Mouse (Mus musculus): ENCODE measurements around the gene Izumo1. TPM values are rescaled to one million over a fixed set of nuclear protein-coding genes. Genes with fewer than 3 reads are reported as not detected.
"Not testable (repeated sequence)": the region's sequence is repeated elsewhere in the genome, so short reads cannot be mapped to it uniquely, and the experiment has no call there.

Izumo1 gene
- total and polyA plus RNA-seq, 3 experiments, result 0.17 to 0.44 (median 0.21) TPM

GRCm38 (mm10) chr7:45654424-45655047, 32.9 kb downstream of the Izumo1 start:
- in situ Hi-C loops (cut with MboI; ENCODE audit: low pct_ligation_motif_present, low pct_unique_long_range_greater_than_20kb, low sequenced_read_pairs), result no loop called here

GRCm38 (mm10) chr7:45660746-45661478, 39.3 kb downstream of the Izumo1 start:
- H3K27me3 ChIP-seq (replicated peaks), result peaks cover 1% of the 10 kb centered on the region
- TF ChIP-seq PAX5 (IDR thresholded peaks at IDR 0.05; ENCODE audit: low read length), result no peak
- TF ChIP-seq KAT2A (IDR thresholded peaks at IDR 0.05; ENCODE audit: insufficient replicate concordance, low read length), result no peak
- TF ChIP-seq E2F4 (IDR thresholded peaks at IDR 0.05; ENCODE audit: insufficient replicate concordance, low read depth, low read length), result no peak
- TF ChIP-seq MAFK (IDR thresholded peaks at IDR 0.05; ENCODE audit: insufficient replicate concordance, low read length), result no peak
- TF ChIP-seq MYC (IDR thresholded peaks at IDR 0.05; ENCODE audit: low read depth, low read length), result no peak
- no peak for TF ChIP-seq UBTF (IDR thresholded peaks at IDR 0.05; ENCODE audit: low read depth, low read length)
- TF ChIP-seq SIN3A (IDR thresholded peaks at IDR 0.05; ENCODE audit: low read length), result no peak
- H3K27ac ChIP-seq (ENCODE audit: insufficient read depth, low read depth), result no peak overlapping the region
- H3K4me2 ChIP-seq (ENCODE audit: insufficient read depth, low read depth, poor library complexity, severe bottlenecking), result no peak overlapping the region
- H3K9me3 ChIP-seq (replicated peaks; ENCODE audit: low read length), result peaks cover 13% of the 10 kb centered on the region
- H3K4me1 ChIP-seq (ENCODE audit: control insufficient read depth in 1 of 2, insufficient read depth in 2 of 2), result no peaks in the 10 kb centered on the region
- H3K79me2 ChIP-seq (replicated peaks; ENCODE audit: control insufficient read depth, extremely low read depth, insufficient read depth, poor library complexity, severe bottlenecking), result no peaks in the 10 kb centered on the region
- H3K4me3 ChIP-seq (replicated peaks in 1 of 3; ENCODE audit: low read depth in 2 of 3, low read length in 2 of 3, poor library complexity in 1 of 3), result no peak overlapping the region
- no peak overlapping the region for H3K9ac ChIP-seq (ENCODE audit: insufficient read depth, low read depth)
- no peaks in the 10 kb centered on the region for H3K36me3 ChIP-seq (replicated peaks in 1 of 2; ENCODE audit: control insufficient read depth in 1 of 2, insufficient read depth in 1 of 2, low read length in 1 of 2)
- DNase-seq (ENCODE audit: extremely low read depth), result no peak
- in situ Hi-C loops (cut with MboI; ENCODE audit: low pct_ligation_motif_present, low pct_unique_long_range_greater_than_20kb, low sequenced_read_pairs) (no loop called here), dilution Hi-C loops (cut with MboI; ENCODE audit: extremely low pct_ligation_motif_present, extremely low pct_unique_long_range_greater_than_20kb, low sequenced_read_pairs) (no loop called here)

More at GRCm38 (mm10) chr7:45654424-45655047, 32.9 kb downstream of the Izumo1 start:
- dilution Hi-C loops (cut with MboI; ENCODE audit: extremely low pct_ligation_motif_present, extremely low pct_unique_long_range_greater_than_20kb, low sequenced_read_pairs), result no loop called here
- Histone ChIP-seq H3K27me3 (replicated peaks) (no peaks in the 10 kb centered on the region), H3K4me3 (replicated peaks in 1 of 3; ENCODE audit: low read depth in 2 of 3, low read length in 2 of 3, poor library complexity in 1 of 3) (no peak overlapping the region), H3K79me2 (replicated peaks; ENCODE audit: control insufficient read depth, extremely low read depth, insufficient read depth, poor library complexity, severe bottlenecking) (no peaks in the 10 kb centered on the region), H3K9me3 (replicated peaks; ENCODE audit: low read length) (peaks cover 12% of the 10 kb centered on the region), H3K36me3 (replicated peaks in 1 of 2; ENCODE audit: control insufficient read depth in 1 of 2, insufficient read depth in 1 of 2, low read length in 1 of 2) (no peaks in the 10 kb centered on the region), H3K4me2 (ENCODE audit: insufficient read depth, low read depth, poor library complexity, severe bottlenecking) (no peak overlapping the region), H3K27ac (ENCODE audit: insufficient read depth, low read depth) (no peak overlapping the region), H3K9ac (ENCODE audit: insufficient read depth, low read depth) (no peak overlapping the region), H3K4me1 (ENCODE audit: control insufficient read depth in 1 of 2, insufficient read depth in 2 of 2) (no peaks in the 10 kb centered on the region)
- TF ChIP-seq SMC3 (IDR thresholded peaks at IDR 0.05; ENCODE audit: low read depth, low read length), result no peak
- no peak for TF ChIP-seq HCFC1 (IDR thresholded peaks at IDR 0.05; ENCODE audit: low read depth, low read length)
- DNase-seq (ENCODE audit: extremely low read depth), result no peak

GRCm38 (mm10) chr7:45661702-45662101, 40.1 kb downstream of the Izumo1 start:
- in situ Hi-C loops (cut with MboI; ENCODE audit: low pct_ligation_motif_present, low pct_unique_long_range_greater_than_20kb, low sequenced_read_pairs); dilution Hi-C loops (cut with MboI; ENCODE audit: extremely low pct_ligation_motif_present, extremely low pct_unique_long_range_greater_than_20kb, low sequenced_read_pairs); H3K27ac ChIP-seq (ENCODE audit: insufficient read depth, low read depth); H3K36me3 ChIP-seq (replicated peaks in 1 of 2; ENCODE audit: control insufficient read depth in 1 of 2, insufficient read depth in 1 of 2, low read length in 1 of 2); H3K4me3 ChIP-seq (replicated peaks in 1 of 3; ENCODE audit: low read depth in 2 of 3, low read length in 2 of 3, poor library complexity in 1 of 3); H3K27me3 ChIP-seq (replicated peaks); DNase-seq (ENCODE audit: extremely low read depth); H3K4me1 ChIP-seq (ENCODE audit: control insufficient read depth in 1 of 2, insufficient read depth in 2 of 2); H3K79me2 ChIP-seq (replicated peaks; ENCODE audit: control insufficient read depth, extremely low read depth, insufficient read depth, poor library complexity, severe bottlenecking); H3K9ac ChIP-seq (ENCODE audit: insufficient read depth, low read depth); H3K4me2 ChIP-seq (ENCODE audit: insufficient read depth, low read depth, poor library complexity, severe bottlenecking): not testable (repeated sequence)
- H3K9me3 ChIP-seq (replicated peaks; ENCODE audit: low read length), result peaks cover 13% of the 10 kb centered on the region

All from CH12.LX (cell line).